Mouse (Mus musculus) stomach, embryonic 16.5 days (tissue): ENCODE measurements around the gene Hoxd13. TPM values are rescaled to one million over a fixed set of nuclear protein-coding genes. Genes with fewer than 3 reads are reported as not detected.

ENCODE experiments used
- ATAC-seq: fragments of 200-750 bp; cut with Nextera tagmentation; 2 replicates; pipeline ENCODE4 v1.8.0; 2017; ENCODE audit warnings: moderate number of reproducible peaks, moderate TSS enrichment; ENCODE audit not compliant: insufficient read depth, low FRiP score
- H3K27ac ChIP-seq: fragments of 300-500 bp; sonication (generic); 2 replicates; pipeline ENCODE4 v1.5.1; 2014; ENCODE audit warnings: low read length
- H3K27me3 ChIP-seq: fragments of 300-500 bp; sonication (generic); 2 replicates; pipeline ENCODE4 v1.6.1; 2014; ENCODE audit warnings: low read length, control low read depth, mixed read lengths; ENCODE audit not compliant: control insufficient read depth, insufficient read depth
- H3K36me3 ChIP-seq: fragments of 300-500 bp; sonication (generic); 2 replicates; pipeline ENCODE4 v1.6.1; 2014; ENCODE audit warnings: low read length; ENCODE audit not compliant: control insufficient read depth, insufficient read depth
- H3K4me1 ChIP-seq: fragments of 300-500 bp; sonication (generic); 2 replicates; pipeline ENCODE4 v1.6.1; 2014; ENCODE audit warnings: low read length, control low read depth, mixed read lengths; ENCODE audit not compliant: control insufficient read depth, insufficient read depth
- H3K4me2 ChIP-seq: fragments of 300-500 bp; sonication (generic); 2 replicates; pipeline ENCODE4 v1.6.1; 2014; ENCODE audit warnings: low read depth, low read length, mixed read lengths
- H3K4me3 ChIP-seq: fragments of 300-500 bp; sonication (generic); replicated peaks from 2 replicates; pipeline ENCODE4 v1.5.1; 2014; ENCODE audit warnings: mild to moderate bottlenecking, low read length
- H3K9ac ChIP-seq: fragments of 300-500 bp; sonication (generic); 2 replicates; pipeline ENCODE4 v1.6.1; 2014; ENCODE audit warnings: low read length
- H3K9me3 ChIP-seq: fragments of 300-500 bp; sonication (generic); replicated peaks from 2 replicates; pipeline ENCODE4 v1.6.1; 2016; ENCODE audit warnings: low read length, control low read depth; ENCODE audit not compliant: control insufficient read depth
- WGBS: fragments of 180-500 bp; shearing (Covaris S2); extraction: QIAGEN DNeasy Blood & Tissue Kit; methylation state at CpG from one replicate; pipeline ENCODE4 v1.1.7; 2014; 5-methylcytosine and 5-hydroxymethylcytosine counted together
- polyA plus RNA-seq: library from polyadenylated mRNA; unstranded; fragments of >200 nt; fragmentation: Nextera tagmentation; extraction: Ambion mirVana; gene quantifications from 2 replicates; pipeline ENCODE4 v1.2.1, GENCODE M21; 2015

Gene Hoxd13
- polyA plus RNA-seq, 1 experiment from 2014 or later: not detected

GRCm38 (mm10) chr2:74670632-74671188 lies 2.6 kb downstream of the Hoxd13 start:
- no peaks in the 10 kb centered on the region for H3K9me3 ChIP-seq
- no peak overlapping the region for H3K9ac ChIP-seq
- WGBS: 5% methylated on average over 3 of the region's 3 CpGs
- peaks cover 14% of the 10 kb centered on the region; the same call in 1 of the 2 replicates for H3K4me1 ChIP-seq
- no peak overlapping the region for H3K27ac ChIP-seq
- no peaks in the 10 kb centered on the region for H3K36me3 ChIP-seq
- no peak overlapping the region for H3K4me3 ChIP-seq
- no peak for ATAC-seq
- H3K27me3 ChIP-seq: peaks cover 95% of the 10 kb centered on the region
- no peak overlapping the region for H3K4me2 ChIP-seq

- Histone ChIP-seq H3K4me1 (peaks cover 14% of the 10 kb centered on the region; the same call in 1 of the 2 replicates), H3K9ac (no peak overlapping the region), H3K27ac (no peak overlapping the region), H3K4me2 (no peak overlapping the region), H3K27me3 (peaks cover 96% of the 10 kb centered on the region), H3K9me3 (no peaks in the 10 kb centered on the region), H3K36me3 (no peaks in the 10 kb centered on the region), H3K4me3 (no peak overlapping the region)
- 14% methylated on average over 5 of the region's 5 CpGs for WGBS
- ATAC-seq: no peak
Observed at GRCm38 (mm10) chr2:74671847-74672246, 3.7 kb downstream of the Hoxd13 start.

- peak; percentile 54 for ATAC-seq
- Histone ChIP-seq H3K4me3 (peak overlapping the region; percentile 40), H3K4me2 (peak overlapping the region; percentile 49), H3K36me3 (no peaks in the 10 kb centered on the region), H3K4me1 (peaks cover 13% of the 10 kb centered on the region; the same call in 1 of the 2 replicates), H3K27me3 (peaks cover 96% of the 10 kb centered on the region), H3K27ac (no peak overlapping the region), H3K9me3 (no peaks in the 10 kb centered on the region), H3K9ac (no peak overlapping the region)
- WGBS: 5% methylated on average over 39 of the region's 40 CpGs
Observed at GRCm38 (mm10) chr2:74672481-74673362, 4.6 kb downstream of the Hoxd13 start.

DNA sequence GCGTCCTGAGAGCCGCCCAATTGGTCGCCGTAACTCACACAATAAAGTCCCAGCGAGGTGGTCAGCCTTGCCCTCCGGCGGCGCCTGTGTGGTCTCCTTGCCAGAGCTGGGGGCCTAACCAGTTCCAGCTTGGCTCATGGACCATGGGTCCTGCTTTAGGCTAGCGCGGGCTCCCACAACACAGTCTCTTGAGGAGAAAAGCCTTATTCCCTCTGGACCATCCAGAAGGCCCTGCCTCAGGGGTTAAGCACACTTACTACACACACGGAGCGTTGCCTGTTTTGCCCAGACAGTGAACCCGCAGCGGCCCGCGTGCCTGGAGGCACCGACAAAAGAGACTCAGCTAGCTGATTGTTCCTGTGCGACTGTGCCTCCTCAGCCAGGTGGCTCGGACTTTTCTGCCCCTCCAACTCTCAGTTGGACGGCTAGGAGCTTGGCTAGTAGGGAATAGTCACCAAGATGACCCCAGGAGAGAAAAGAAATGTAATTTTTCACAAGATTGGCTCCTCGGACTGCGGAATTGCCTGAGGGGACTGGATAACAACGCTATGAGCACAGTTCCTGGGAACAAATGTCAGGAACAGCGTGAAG lies 5.8 kb downstream of the Hoxd13 start:
- Histone ChIP-seq H3K9me3 (no peaks in the 10 kb centered on the region), H3K36me3 (no peaks in the 10 kb centered on the region), H3K4me2 (no peak overlapping the region), H3K4me1 (0 out of 2 replicates have a peak, but pooled peaks cover 4% of the 10 kb centered on the region), H3K9ac (no peak overlapping the region), H3K27me3 (peaks cover 95% of the 10 kb centered on the region), H3K4me3 (no peak overlapping the region), H3K27ac (no peak overlapping the region)
- 3% methylated on average over 24 of the region's 24 CpGs for WGBS
- ATAC-seq: no peak

GRCm38 (mm10) chr2:74674881-74675665 lies 7.0 kb downstream of the Hoxd13 start, which contains the start of gene Hoxd12:
TSS of gene Hoxd12 (plus strand) at chr2:74675013.
- no peak for ATAC-seq
- 0 out of 2 replicates have a peak, but pooled peaks cover 4% of the 10 kb centered on the region for H3K4me1 ChIP-seq
- no peak within 1 kb of the TSS for H3K27ac ChIP-seq
- H3K27me3 ChIP-seq: peaks cover 95% of the 10 kb centered on the region
- WGBS: 3% methylated on average over 47 of the region's 47 CpGs
- H3K4me2 ChIP-seq: no peak within 1 kb of the TSS
- no peaks in the 10 kb centered on the region for H3K36me3 ChIP-seq
- no peak within 1 kb of the TSS for H3K9ac ChIP-seq
- H3K4me3 ChIP-seq: no peak within 1 kb of the TSS
- no peaks in the 10 kb centered on the region for H3K9me3 ChIP-seq

- ATAC-seq: no peak
- no peaks in the 10 kb centered on the region for H3K36me3 ChIP-seq
- no peaks in the 10 kb centered on the region for H3K9me3 ChIP-seq
- H3K4me1 ChIP-seq: 0 out of 2 replicates have a peak, but pooled peaks cover 4% of the 10 kb centered on the region
- WGBS: 6% methylated on average over 24 of the region's 24 CpGs
- H3K4me2 ChIP-seq: no peak overlapping the region
- H3K27ac ChIP-seq: no peak overlapping the region
- H3K4me3 ChIP-seq: no peak overlapping the region
- no peak overlapping the region for H3K9ac ChIP-seq
- peaks cover 98% of the 10 kb centered on the region for H3K27me3 ChIP-seq
Observed at GRCm38 (mm10) chr2:74675666-74676282, 7.7 kb downstream of the Hoxd13 start.

DNA sequence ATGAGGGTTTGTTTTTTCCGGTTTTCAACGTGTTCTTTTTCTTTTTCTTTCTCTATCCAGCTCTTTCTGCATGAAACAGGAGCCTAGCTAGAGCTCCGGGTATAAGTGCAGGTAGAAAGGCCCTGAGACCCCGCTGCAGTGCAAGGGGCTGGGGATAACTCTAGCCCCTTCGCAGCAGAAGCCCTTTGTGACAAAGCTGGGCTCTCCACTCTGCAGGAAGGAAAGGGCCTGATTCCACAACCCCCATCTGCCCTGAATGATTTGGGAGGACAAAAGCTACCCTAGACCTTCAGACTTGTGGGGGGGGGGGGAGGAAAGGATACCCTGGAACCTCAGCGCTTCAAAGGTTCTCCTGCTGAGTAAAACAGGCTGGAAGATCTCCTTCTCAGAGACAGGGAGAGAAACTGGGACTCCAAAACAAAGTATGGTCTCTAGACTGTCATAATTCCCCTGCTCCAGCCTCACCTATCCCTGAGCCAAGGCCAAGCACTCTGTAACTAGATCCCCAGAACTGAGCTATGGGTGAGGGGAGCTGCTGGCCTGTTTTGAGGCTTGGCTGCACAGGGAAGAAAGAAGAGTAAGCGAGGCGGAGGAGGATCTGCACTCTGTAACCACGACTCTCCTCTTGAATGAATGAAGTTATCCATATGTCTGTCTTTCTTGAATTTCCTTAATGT lies 8.4 kb downstream of the Hoxd13 start:
- no peak overlapping the region for H3K4me3 ChIP-seq
- 7% methylated on average over 9 of the region's 9 CpGs for WGBS
- no peak for ATAC-seq
- no peaks in the 10 kb centered on the region for H3K9me3 ChIP-seq
- H3K36me3 ChIP-seq: no peaks in the 10 kb centered on the region
- peaks cover 98% of the 10 kb centered on the region for H3K27me3 ChIP-seq
- H3K4me2 ChIP-seq: no peak overlapping the region
- no peak overlapping the region for H3K27ac ChIP-seq
- 0 out of 2 replicates have a peak, but pooled peaks cover 4% of the 10 kb centered on the region for H3K4me1 ChIP-seq
- no peak overlapping the region for H3K9ac ChIP-seq

DNA sequence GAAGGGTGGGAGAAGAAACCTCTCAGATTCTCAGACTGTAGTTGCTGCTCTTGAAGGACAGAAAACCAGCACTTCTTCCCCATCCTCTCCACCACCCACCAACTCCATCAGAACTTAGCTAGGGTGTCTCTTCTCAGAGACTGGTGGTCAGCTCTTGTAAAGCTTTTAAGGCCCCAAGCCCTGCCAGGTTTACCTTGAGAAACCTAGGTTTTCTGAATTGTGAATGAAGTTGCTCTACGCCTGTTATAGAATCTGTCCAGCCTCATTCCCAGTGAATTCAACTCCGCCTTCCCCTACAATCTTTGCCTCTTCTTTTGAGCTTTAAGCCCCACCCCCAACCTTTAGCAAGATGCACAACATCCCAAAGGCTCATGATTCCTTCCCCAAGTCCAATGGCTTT lies 9.0 kb downstream of the Hoxd13 start:
- H3K4me1 ChIP-seq: peaks cover 9% of the 10 kb centered on the region; the same call in 1 of the 2 replicates
- no peak overlapping the region for H3K27ac ChIP-seq
- WGBS: 15% methylated on average over 2 of the region's 2 CpGs
- no peak overlapping the region for H3K9ac ChIP-seq
- ATAC-seq: no peak
- peaks cover 98% of the 10 kb centered on the region for H3K27me3 ChIP-seq
- H3K4me3 ChIP-seq: no peak overlapping the region
- no peaks in the 10 kb centered on the region for H3K9me3 ChIP-seq
- no peak overlapping the region for H3K4me2 ChIP-seq
- H3K36me3 ChIP-seq: no peaks in the 10 kb centered on the region
